Mouse (Mus musculus): ENCODE measurements around the gene Ccdc107.
"Not testable (repeated sequence)": the region's sequence is repeated elsewhere in the genome, so short reads cannot be mapped to it uniquely, and the experiment has no call there.

The Ccdc107 gene

DNA sequence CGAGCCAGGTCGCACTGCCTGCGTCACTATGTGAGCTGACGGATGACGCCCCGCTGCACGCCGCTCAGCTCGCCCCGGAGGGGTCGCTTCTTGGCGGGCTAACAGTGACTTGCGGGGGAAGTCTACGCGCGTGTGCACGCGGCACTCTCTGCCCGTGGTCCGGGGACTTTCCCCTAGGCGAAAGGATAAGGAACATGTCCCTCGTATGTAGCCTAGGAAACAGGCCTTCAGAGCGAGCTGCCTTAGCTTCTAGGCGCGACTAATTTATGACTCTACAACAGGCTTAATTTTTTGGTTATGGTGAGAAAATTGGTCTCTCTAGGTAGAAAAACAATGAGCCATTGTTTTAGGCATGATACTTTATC lies at the start of gene Ccdc107:
Gene Ccdc107, plus strand, starts transcription at position 80 of the 365 bp plus-strand sequence.
- DNase-seq: peak; percentile 94

DNA sequence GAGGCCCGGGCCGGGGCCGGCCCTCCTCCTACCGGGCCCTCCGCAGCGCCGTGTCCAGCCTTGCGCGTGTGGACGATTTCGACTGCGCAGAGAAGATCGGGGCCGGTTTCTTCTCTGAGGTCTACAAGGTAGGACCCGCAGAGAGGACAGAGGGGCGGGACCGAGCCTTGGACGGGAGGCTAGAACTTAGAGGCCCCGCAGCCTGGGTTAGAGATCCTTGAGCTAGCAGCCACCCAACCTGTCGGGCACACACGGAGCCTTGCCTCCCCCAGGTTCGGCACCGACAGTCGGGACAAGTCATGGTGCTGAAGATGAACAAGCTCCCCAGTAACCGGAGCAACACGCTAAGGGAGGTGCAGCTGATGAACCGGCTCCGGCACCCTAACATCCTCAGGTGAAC lies 49.2 kb upstream of the Ccdc107 start:
- no peak for DNase-seq

DNA sequence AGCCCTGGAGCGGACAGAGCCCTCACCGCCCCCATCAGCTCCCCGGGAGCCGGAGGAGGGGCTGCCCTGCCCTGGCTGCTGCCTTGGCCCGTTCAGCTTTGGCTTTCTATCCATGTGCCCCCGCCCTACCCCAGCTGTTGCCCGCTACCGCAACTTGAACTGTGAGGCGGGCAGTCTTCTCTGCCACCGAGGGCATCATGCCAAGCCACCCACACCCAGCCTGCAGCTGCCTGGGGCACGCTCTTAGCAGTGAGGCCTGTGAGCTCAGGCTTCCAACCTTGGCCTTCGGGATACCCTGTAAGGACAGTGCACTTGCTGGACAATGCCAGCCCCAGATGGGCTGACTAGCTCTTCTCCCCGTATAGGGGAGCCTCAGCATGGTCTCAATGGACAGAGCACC lies 45.4 kb upstream of the Ccdc107 start:
- DNase-seq: no peak

- no peak for DNase-seq
Observed at GRCm38 (mm10) chr4:43448554-43448953, 44.1 kb upstream of the Ccdc107 start.

DNA sequence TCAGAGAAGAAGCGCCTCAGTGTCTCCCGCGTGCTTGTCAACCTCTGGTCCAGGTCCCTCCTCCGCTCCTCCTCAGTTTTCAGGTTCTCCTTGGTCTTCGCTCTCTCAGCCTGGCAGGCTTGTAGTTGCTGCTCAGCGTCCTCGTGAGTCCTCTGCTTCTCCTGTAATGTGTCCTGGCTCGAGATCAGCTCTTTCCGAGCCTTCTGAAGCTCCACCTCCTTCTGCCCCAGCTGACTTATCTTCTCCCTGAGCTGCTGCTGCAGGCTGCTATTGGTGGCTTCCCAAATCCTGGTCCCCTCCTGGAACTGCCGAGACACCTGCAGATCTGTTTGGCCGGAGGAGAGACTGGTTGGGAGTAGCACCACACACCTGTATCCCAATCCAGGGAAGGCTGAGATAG lies 40.4 kb upstream of the Ccdc107 start:
- no peak for DNase-seq

DNA sequence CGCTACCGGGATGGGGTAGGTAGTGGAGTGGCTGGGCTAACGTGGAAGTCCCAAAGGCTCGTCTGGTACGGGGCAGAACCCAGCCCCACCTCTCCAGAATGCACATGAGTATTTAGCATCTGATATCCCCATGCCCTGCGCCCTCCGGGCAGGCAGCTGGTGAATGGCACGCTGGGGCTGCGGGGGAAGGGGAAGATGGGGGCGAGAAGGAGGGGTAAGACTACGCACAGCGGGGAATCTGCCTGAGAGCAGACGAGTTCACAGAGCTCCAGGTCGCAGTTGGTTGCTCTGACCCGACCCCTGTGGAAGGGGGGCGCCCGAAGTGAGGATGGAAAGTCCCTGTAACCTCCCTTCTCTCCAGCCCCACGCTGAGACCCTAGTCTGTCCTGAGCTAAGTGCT lies 39.3 kb upstream of the Ccdc107 start:
- no peak for DNase-seq

DNA sequence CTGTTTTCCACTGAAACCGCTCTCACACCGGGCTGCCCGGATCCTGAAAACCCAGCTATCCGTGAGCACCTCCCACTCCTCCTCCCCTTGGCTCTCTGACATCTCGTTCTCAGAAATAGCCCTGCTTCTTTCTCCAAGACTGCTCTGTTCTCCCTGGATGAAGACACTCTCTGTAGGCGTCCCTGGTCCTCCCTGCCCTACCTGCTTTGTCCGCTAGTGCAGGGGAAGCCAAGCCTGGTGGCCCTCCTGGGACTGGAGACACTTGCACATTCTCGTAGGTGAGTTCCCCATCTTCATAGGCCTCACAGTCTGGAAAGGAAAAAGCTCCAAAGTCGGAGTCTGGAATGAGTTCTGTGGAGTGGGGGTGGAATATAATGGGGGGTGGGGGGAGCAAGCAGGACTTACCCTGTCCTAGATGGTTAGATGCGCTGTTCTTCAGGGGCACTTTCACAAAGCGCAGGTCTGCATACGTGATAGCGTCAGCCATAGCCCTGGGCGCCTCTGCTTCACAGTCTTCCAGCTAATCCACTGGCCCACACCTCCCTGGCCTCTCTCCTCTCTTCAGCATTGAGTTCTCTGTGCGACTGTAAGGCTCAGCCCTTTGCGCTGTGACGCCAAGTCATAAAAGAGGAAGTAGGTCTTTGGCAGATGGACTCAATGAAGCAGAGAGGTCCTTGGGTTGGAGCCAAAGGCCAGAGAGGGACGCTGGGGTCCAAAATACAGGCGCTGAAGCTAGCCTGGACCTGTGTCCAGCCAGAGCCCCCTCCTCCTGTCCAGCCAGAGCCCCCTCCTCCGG lies 38.5 kb upstream of the Ccdc107 start, which contains the start of gene Cd72:
Gene Cd72, minus strand, starts transcription at position 588 of the 796 bp plus-strand sequence.
- DNase-seq: peak; percentile 31

GRCm38 (mm10) chr4:43456470-43456869 lies 36.2 kb upstream of the Ccdc107 start:
- DNase-seq: peak; percentile 34

DNA sequence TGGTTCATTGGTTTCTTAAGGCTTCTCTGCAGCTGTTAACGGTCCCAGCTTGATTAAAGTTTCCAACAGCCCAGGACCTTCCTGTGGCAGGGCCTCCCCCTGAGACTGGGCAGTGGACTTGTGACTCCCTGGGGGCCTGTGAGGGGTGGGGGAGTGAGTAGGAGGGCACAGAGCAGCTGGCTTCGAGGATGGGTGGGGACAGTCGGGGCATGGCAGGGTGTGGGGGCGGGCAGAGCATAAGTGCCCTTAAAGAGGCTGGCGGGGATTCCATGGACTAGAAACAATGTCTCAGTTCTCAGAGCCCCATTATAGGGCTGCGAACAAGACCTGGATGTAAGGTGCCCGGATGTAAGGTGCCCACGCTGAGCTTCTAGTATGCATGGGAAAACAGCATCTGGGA lies 35.6 kb upstream of the Ccdc107 start:
- DNase-seq: no peak

GRCm38 (mm10) chr4:43463102-43463501 lies 29.6 kb upstream of the Ccdc107 start:
- no peak for DNase-seq

- no peak for DNase-seq
Observed at GRCm38 (mm10) chr4:43465935-43466334, 26.8 kb upstream of the Ccdc107 start.

GRCm38 (mm10) chr4:43466872-43467271 lies 25.8 kb upstream of the Ccdc107 start:
- no peak for DNase-seq

GRCm38 (mm10) chr4:43470301-43470700 lies 22.4 kb upstream of the Ccdc107 start:
- no peak for DNase-seq

GRCm38 (mm10) chr4:43473636-43474035 lies 19.1 kb upstream of the Ccdc107 start:
- DNase-seq: no peak

- peak; percentile 45 for DNase-seq
Observed at GRCm38 (mm10) chr4:43476604-43477003, 16.1 kb upstream of the Ccdc107 start.

GRCm38 (mm10) chr4:43477857-43478533 lies 14.7 kb upstream of the Ccdc107 start:
- peak; percentile 96 for DNase-seq

DNA sequence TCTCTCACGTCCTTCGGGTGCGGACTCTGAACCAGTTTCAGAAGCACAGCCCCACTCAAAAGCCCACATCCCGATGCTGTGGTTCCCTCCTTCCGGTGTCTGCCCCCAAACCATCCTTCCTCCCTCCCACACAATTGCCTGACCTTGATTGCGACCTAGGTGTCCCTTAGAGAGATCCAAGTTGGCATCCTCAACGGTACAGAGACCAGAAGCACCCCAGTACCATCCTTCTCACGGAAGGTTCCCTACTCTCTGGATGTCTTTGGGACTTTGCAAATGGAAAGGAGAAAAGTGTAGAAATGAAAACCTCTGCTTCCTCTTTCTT lies 14.2 kb upstream of the Ccdc107 start:
- no peak for DNase-seq

DNA sequence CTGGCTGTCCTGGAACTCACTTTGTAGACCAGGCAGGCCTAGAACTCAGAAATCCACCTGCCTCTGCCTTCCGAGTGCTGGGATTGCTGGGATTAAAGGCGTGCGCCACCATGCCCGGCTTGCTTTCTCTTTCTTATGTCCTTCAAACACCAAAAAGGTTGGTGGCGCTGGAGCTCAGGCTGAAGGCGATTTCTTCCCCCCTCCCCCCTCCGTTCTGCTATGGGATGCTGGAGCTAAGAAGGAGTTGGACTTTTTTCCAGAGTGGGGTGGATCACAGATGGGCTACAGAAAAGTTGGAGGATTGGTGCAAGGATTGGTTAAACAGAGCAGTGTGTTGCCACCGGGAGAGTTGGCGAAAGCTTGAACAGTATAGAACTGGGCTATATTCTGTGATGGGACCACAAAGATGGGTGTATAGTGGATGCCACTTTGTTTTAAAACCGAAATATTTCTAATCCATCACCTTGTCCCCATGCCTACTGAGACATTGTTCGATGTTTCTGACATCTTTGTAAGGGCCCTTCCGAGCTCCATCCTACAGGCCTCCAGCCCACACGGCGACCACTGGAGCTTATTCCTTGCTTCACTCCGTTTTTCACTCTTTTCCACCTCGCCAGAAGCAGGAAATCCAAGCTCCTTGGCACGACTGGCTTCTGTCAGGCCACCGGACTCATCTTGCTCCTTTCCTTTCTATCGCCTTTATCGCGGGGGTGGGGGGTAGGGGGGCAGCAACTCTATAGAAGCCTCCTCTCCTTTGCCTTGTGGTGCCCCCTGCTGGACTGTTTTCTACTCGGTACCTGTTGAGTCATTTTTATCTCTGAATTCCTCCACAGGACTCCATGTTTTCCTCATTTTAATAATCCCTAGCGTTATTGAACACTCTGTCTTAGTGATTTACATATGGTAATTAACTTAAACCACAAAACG lies 13.5 kb upstream of the Ccdc107 start:
- peak; percentile 89 for DNase-seq

DNA sequence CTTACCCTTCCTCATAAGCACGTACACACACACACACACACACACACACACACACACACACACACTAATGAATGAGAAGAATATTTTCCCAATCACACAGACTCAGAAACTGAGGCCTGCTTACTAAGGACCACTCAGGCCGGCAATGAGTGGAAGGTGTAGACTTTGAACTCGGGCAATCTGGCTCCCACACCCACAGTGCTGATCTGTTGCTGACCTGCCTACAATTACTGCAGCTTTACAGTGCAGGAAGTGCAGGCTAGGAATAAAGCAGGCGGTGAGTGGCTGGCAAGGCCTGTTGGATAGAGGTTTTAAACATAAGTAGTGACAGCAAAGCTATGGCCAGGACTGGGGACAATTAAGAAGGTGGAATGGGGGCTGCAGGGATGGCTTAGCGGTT lies 11.7 kb upstream of the Ccdc107 start:
- no peak for DNase-seq

DNA sequence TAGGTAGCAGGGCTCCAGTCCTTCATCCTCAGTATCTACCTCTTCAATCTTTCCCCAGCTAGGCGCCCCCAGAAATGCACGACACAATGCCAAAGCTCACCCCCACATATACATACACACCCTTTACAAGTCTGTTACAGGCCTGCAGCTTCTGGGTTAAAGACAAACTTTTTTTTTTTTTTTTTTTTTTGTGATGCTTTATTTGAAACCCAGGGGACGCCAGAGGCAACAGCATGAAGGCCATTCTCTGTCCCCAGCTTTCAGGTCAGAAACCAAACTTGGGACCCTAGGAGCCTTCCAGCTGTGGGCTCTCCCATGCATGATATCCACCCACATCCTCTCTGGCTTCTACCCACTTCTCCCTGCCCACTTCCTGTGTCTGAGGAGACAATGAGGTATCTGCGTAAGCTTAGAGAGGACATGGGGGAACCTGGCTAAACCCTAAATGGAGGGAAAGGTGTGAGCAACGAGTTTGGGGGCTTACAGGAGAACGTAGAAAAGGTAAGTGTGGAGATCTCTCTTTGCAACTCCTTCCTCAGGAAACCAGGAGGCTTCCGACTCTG lies 10.7 kb upstream of the Ccdc107 start:
- DNase-seq: no peak

- DNase-seq: no peak
Observed at GRCm38 (mm10) chr4:43482591-43482990, 10.1 kb upstream of the Ccdc107 start.

DNA sequence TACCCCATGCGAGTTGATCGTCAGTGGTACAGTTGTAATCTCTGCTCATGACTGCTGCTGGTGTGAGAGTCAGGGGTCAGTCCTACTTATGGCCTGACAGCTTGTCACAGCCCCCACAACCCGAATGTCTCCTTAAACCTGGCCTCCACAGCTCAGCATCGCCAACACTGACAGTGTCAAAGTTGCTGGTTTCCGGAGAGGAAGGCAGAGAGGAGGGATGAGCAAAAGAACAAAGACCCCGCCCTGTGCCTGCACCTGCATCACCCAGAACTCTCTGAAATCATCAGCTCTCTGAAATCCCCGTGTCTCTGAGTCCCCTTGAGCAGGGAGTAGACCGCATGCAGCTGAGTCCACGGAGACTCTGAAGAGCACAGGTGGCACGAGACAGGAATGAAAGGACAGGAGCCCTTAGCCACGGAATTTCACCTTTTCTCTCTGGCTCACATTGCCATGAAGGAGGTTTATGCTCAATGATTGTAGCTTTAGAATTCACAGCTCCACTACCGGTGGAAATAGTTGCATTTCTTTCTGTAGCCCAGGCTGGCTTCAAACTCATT lies 9.1 kb upstream of the Ccdc107 start, which contains the start of gene Sit1:
Gene Sit1, minus strand, starts transcription at position 200 of the 557 bp plus-strand sequence.
- no peak for DNase-seq

DNA sequence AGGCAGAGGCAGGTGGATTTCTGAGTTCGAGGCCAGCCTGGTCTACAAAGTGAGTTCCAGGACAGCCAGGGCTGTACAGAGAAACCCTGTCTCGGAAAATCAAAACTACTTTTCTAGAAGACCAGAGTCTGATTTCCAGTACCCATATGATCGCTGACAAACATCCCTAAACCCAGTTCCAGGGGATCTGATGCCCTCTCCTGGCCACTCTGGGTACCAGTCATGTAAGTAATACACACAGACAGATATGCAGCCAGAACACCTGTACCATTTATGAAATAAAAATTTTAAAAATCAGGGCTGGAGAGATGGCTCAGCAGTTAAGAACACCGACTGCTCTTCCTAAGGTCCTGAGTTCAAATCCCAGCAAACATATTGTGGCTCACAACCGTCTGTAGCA lies 7.0 kb upstream of the Ccdc107 start:
- DNase-seq: not testable (repeated sequence)

Measured in lung, postnatal 36 days (tissue).